Mouse (Mus musculus) hematopoietic stem cell, adult 5-6 weeks (primary cell): ENCODE measurements around the gene Jkamp. TPM values are rescaled to one million over a fixed set of nuclear protein-coding genes. Genes with fewer than 3 reads are reported as not detected.
"Not testable (repeated sequence)": the region's sequence is repeated elsewhere in the genome, so short reads cannot be mapped to it uniquely, and the experiment has no call there.

Experiments
- ATAC-seq, 2 experiments: fragments of 125-278 bp in 1 of 2; replicated peaks in 1 of 2; 2 replicates each; pipeline ENCODE4 v1.8.0; 2016 to 2017; ENCODE audit warnings: inconsistent platforms in 2 of 2, mild to moderate bottlenecking in 2 of 2, moderate number of reproducible peaks in 2 of 2, low read depth in 1 of 2, moderate TSS enrichment in 1 of 2; ENCODE audit not compliant: low FRiP score in 2 of 2, poor library complexity in 2 of 2, severe bottlenecking in 2 of 2, insufficient read depth in 1 of 2, low TSS enrichment in 1 of 2
- total RNA-seq: library from RNA; stranded (forward); fragments of 172-1452, 232-1000 nt; gene quantifications from 2 replicates; pipeline ENCODE4 v1.2.3, GENCODE M21; 2017

Jkamp gene
- total RNA-seq, result 23.4 and 43.1 TPM in 2 replicates

DNA sequence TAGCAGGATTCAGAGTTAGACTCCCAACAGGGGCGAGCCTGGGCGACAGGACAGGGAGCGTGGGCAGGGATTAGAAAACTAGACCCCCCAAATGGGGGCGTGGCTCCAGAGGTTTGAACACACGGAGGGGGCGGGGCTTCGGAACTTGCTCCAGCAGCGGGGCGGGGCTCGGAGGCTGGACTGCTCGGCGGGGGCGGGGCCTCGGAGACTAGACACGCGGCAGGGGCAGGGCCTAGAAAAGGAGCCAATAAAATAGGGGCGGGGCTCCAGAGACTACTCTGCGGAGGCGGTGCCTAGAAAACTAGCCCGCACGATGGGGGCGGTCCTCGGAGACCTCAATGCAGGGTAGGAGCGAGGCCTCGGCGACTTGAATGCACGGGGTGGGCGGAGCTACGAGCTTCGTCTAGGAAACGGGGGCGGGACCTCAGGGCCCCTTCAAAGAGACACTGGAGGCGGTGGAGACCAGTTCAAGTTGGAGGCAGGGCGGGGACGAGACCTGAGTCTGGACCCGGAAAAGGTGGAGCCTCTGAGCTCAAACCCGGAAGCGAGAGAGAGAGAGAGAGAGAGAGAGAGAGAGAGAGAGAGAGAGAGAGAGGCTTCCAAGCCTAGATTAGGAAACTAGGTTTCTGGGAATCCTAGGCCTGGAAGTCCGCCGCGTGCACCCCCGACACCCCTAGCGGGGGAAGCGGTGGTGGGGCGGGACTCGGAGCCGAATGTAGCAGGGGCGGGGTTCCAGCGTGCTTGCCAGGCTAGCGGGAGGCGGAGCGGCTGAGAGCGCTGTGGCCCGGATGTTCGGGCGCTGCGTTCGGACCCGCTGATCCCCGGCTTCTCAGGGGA, at the start of gene Jkamp, which contains the start of gene L3hypdh:
Gene Jkamp (plus strand): TSS at position 261 of the 837 bp plus-strand sequence.
Gene L3hypdh (minus strand): TSS at position 111 of the 837 bp plus-strand sequence.
- ATAC-seq, result peak; percentile 91 to 95

DNA sequence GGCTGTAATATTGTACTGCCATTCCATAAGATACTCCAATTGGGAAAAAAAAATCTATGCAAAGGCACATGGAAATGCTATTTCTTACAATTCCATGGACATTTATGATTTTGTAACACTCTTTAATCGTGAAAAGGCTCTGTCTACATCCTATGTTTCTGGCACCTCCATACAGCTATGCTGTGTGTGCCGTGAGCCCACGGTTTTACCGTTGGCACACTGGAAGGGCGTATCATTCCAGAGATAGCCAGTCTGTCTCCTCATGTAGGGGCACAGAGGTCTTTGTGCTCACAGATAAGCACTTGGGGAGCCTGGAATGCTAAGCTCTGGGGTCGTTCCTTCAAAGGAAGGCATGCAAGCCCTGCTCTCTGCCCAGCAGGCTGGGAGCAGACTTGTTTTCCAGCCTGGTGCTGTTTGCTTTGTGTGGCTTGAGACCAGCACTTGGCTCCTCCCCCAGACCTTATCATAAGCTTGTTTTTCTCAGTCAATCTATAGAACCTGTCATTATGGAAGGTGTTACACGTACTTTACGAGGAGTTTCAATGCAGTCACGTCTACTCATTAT, 49.2 kb upstream of the Jkamp start:
- no peak for ATAC-seq

DNA sequence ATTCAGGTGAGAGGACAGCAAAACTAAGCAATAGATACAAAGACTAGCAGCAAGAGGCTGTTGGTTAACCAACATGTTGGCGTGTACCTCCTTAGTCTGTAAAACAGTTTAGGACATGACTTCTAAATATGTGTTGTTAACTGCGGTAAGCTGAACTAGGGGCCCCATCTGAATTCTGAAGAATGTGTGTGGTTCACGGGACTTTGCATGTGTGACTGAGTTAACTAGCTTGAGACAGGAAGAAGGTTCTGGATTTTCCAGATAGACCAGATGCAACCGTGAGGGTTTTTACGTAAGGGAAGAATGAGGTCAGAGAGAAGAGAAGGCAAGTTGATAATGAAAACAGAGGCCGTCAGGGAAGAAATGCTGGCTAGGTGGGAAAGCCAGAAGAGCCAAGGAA, 48.3 kb upstream of the Jkamp start:
- no peak for ATAC-seq

DNA sequence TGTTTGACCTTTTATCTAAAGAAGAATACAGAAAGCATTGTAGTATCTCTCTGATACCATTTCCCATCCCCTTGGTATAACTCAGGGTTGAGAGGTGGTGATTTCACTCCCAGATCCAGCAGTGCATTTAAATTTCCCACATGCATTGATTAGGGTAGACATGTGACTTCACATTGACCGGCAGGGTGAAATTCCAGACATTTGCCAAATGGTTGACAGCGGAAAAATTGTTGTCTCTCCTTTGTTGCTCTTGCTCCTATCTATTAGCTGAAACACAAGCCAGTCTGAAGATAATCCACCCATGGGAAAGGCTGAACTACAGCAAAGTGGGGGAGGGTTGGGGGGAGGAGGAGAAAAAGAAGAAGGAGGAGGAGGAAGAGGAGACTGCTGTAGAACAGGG, 46.5 kb upstream of the Jkamp start:
- no peak for ATAC-seq

DNA sequence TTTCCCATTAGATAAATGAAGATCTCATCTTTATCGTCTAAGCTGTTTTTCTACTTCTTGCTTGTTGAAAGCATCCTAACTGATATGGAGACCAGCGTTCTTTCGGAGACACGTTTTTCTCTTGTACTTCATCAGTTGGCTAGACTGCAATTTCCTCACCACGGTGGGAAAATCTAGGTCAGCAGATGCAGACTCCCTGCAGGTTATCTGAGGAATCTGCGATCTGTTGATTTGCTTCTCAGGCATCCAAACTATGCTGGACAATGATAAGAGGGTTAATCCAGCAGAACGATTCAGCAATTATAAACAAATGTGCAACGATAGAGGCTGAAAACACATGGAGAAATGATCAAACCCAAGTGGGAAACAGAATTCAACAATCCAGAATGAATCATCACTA, 45.9 kb upstream of the Jkamp start:
- ATAC-seq, result no peak

DNA sequence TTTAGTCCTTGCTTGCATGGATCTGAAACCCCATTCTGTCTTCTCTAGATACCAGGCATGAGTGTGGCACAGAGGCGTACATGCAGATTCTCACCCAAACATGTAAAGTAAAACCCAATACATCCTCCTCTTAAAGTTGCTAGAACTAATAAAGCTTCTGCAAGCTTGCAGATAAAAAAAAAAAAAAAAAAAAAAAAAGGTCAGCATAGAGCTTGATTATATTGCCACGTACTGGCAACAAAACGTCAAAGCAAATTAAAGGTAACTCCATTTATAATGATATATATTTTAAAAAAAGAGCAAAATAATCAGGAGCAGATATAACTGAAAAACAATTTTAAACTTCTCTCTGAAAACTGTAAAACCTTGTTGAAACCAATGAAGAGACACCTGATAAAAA, 44.2 kb upstream of the Jkamp start:
- ATAC-seq, result no peak

DNA sequence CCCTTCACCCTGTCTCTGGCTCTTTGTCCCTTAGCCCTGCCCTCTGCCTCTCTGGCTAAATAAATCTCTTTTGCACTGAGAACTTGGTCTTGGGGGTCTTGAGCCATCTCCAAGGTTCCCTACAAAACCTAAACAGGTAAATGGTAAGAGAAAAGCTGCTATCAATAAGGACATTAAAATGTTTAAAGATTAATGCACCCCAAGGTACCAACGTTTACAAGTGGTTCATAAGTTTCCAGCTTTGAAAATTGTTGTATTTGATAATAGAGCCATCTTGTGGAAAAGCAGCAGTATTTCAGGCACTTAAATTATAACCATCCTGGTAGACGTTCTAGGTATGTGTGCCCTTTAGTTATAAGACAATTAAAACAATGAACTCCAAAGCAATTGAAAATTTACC, 37.9 kb upstream of the Jkamp start:
- ATAC-seq, result 0 out of 4 replicates have a peak, but pooled peaks of 1 of the 2 experiments have one; percentile 46

DNA sequence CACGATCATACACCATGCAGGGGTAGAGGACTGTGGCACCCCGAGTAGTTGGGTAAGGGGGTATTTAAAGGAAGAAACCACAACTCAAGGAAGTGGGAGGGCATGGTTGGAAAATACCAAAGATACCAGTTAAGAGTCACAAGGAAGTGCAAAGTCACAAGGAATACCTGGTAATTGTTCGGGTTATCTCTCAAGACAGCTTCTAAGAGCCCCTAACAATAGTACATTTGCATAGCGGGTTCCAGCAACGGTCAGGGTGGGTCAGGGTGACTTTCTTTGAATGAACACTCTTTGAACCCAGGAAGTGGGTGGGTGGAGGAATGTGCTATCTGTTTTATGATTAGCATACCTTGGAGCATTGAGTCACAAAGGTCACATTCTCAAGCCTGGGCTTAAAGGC, 35.2 kb upstream of the Jkamp start:
- not testable (repeated sequence) for ATAC-seq

DNA sequence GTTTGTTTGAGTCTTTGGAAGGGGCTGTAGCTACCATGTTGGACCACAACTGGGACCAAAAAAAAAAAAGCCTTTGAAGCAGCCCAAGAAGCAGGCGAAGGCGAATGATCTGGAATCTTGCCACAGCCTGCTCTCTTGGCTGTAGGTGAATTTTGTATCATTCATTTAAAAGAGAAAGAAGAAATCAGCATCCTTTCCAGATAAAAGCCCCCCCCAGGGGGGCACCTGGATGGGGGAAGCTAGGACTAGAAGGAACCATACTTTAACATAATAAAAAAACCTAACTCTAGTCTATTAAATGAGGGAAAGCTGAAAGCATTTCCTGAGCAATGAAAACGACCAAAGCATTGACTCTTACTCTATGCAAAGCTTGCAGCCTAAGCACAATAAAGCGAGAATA, 34.6 kb upstream of the Jkamp start:
- no peak for ATAC-seq

DNA sequence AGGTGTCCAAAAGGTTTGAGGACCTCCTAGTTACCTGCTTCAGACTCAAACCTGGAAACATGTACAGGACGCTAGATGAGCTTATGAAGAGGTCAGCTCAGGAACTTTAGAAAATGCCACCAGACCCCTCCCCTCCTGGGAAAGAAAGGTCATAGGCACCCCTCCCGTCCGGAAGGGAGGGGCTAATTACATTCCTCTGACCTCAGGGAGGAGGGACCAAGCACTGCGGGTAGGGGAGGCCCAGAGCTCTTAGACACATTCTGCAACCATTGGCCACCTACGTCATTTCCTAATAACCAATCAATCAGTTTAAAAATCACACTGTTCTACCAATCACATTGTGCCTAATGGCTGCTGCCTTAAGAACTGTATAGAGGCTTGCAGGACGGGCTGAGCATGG, 32.8 kb upstream of the Jkamp start:
- no peak for ATAC-seq

DNA sequence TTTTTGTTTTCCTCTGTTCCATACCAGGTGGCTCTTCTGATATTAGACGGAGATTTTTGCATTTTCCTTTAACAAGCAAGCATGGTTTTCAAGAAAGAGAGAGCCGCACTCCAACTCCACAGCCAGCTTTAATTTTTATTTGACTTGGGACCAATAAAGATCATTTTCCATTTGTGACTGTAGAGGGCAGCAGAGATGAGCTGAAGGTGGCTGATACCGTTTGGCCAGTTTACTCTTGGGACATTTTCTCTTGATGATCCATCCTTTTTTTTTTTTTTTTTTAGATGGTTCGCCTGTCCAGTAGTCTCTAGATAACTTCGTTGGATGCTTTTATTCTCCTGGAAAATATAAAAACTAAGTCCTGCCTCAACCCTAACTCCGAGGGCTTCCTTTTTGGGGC, 32.1 kb upstream of the Jkamp start:
- ATAC-seq, result 0 out of 4 replicates have a peak, but pooled peaks of 1 of the 2 experiments have one; percentile 65

DNA sequence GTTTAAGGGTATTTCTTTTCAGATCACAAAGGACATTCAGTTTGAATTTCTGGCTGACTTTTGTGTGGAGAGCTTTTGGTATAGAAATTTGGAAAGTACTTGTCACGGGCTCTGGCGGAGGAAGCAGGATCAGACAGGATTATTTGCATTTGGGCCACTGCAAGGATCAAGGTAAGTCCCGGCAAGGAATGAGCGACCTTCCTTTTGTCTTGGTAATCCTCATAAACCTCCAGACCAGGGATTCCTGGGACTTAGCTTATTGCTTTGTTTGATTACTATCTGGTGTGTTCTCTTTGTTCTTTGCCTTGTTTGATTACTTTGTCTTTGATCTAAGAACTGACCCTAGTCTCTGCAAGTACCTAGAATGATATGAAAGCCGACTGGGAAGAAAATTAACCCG, 31.5 kb upstream of the Jkamp start:
- ATAC-seq, result no peak

DNA sequence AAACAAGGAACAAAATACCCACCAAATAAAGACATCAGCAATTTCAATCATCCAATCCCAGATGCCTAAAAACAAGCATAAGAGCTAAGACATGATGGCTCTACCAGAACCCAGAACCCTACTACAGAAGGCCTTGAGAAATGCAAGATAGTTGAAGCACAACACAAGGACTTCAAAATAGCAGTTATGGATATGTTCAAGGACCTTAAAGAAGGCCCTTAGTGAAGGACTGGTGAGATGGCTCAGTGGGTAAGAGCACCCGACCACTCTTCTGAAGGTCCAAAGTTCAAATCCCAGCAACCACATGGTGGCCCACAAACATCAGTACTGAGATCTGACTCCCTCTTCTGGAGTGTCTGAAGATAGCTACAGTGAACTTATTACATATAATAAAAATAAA, 27.6 kb upstream of the Jkamp start:
- no peak for ATAC-seq

DNA sequence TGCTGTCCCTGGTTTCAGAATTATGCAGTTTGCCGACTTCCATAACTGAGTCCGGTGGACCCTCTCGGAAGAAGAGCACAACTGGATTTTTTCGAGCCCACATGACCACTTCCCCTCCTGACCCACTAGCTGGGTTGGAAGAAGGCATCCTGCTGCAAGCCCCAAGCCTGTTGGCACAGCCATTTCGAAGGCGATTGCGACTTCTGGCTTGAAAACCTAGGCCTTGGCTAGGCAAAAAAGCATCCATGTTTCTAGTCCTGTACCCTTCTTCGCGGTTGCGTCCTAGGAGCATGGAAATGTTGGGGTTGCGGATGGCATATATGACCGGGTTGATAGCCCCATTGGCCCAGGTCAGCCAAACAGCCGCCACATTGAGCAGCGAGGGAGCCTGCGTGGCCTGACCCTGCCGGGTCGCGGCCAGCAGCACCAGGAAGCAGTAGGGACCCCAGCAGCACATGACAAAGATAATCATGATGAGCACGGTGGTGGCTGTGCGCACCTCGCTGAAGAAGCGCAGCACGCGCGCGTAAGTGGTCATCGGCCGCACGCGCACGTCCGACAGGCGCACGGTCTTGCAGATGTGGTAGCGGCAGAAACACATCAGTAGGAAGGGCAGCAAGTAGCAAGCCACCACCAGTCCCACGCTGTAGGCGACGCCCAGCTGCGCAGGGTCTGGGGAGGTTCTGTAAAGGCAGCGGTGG, 15.6 kb upstream of the Jkamp start:
- ATAC-seq, result peak; percentile 26 to 29; a peak in 2 of 4 replicates

DNA sequence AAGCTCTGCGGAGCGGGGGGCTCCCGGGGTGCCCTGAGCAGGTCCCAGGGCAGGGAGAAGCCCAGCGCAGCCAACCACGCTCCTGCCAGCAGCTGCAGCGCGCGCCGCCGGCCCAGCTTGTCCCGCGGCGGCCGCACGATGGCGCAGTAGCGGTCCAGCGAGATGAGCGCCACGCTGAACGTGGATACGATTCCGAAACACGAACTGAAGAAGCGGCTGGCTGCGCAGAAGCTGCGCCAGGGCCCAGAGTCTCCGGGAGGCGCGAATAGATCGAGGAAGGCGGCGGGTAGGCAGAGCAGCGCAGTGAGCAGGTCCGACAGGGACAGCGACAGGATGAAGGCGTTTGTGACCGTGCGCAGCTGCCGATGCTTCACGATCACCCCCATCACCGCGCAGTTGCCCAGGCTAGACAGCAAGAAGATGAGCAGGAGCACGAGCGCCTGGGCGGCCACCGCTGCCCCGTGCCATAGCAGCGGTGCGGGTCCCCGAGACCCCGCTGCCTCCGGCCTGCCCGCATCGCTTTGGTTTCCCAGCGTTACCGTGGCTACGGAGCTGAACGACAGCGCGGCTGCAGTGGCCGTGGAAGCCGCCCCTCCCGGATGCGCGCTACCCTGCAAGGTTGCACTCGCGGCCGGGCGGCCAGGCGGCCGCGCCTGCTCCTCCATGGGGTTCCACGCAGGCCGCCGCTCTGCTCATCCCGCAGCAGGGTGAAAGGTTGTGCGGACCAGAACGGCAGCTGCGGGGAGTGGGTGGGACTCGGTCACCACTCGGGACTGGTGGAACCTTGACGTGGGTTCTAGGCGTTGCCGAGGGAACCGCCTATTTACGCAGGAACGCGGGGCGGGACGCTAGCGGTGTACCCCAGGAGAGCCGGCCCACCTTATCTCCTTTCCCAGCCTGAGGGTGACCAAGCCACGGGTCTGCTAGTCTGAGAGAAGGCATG, 14.8 kb upstream of the Jkamp start, which contains the start of gene Gpr135:
Gene Gpr135 (minus strand): TSS at position 799 of the 943 bp plus-strand sequence.
- peak; percentile 85 to 88 for ATAC-seq

DNA sequence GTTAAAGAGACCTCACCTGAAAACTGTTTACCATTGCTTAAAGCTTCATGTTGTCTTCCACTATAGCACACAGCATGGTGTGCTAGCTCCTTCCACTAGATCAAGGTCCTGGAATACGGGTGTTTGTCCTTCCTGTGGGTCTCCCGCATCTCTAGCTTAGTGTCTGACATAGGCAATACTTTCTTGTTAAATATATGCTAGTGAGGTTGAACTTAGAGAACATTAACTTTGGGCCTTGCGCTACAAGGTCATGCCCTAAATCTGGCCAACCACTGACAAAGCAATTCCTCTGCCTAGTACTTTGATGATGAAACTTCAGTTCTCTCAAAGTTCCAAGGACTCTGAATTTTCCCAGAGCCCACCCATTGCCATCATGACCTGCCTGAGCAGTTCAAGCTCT, 7.1 kb upstream of the Jkamp start:
- ATAC-seq, result no peak

DNA sequence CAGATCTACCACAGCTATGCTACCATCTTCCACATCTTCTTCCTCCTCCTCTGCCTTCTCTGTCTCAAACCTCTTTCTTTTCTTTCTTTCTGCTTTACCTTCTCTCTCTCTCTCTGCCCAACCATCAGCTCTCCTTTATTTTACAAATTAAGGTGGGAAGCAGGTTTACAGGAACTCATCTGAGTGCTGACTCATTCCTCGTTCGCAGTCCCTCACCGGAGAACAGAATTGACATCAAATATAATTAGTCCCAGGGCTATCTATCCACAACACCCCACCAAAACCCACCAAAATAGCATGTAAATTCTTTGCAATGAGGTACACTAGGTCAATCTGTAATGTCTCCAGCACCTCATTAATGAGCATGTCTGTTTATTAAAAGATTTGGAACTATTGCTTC, 3.4 kb upstream of the Jkamp start:
- ATAC-seq, result no peak
